Mouse (Mus musculus): ENCODE measurements around the gene Sema6d.

Gene Sema6d

DNA sequence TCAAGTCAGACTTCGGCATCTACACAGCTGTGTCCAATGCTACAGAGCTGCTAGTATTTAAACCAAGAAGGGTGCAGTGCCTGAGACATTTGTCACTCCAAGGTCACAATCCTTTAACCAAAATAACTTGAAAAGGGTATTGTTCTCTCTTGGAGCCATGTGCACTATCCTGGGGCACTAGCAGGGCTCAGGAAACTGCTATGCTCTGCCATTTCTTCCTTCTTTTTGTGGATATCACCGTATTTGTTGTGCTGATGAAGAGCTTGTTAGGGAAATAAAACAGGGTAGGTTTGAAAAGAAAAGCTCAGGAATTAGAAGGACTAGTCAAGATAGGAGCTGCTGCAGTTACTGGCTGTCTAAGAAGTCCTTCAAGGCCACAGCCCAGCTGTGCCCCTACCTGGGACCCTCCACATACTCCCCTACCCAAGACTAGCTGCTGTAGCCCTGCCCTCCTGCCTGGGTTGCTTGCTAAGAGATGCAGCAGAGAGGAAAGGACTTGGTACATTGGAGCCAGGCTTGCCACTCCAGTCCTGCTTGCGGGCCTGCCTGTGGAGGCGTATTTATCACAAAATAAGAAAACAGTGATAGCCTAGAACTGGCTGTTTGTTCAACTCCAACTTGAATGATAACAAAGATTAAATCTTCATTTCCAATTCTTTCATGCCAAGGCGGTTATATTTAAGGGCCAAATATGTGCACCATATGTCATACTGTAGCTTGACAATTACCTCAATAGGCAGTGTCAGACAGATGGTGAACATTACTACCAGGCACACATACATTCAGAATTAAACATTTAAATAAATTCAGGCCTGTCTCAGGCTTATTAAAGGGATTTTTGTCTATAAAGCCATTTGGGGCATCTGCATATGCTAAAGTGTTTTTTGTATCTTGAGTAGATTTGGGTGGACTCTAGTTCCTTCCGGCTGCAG, 315.1 kb downstream of the Sema6d start:
- DNase-seq = no peak

DNA sequence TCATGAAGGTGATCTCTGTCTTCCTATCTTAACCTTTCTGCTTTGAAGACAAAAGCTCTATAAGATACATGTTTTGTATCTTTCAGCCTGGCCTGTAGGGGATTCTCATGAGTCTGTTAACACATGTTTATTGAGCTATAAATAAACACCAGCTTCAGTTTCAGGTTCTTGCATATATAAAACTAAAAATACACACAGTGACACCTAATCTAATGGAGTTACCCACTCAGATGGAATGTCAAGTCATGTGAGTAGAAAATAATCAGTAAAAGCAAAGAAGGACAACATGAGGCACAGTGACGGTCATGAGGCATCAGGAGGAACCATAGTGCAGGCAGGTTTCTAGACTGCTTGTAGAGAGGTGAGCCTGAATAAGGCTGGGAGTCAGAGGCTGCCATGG, 319.2 kb downstream of the Sema6d start:
- DNase-seq = no peak

DNA sequence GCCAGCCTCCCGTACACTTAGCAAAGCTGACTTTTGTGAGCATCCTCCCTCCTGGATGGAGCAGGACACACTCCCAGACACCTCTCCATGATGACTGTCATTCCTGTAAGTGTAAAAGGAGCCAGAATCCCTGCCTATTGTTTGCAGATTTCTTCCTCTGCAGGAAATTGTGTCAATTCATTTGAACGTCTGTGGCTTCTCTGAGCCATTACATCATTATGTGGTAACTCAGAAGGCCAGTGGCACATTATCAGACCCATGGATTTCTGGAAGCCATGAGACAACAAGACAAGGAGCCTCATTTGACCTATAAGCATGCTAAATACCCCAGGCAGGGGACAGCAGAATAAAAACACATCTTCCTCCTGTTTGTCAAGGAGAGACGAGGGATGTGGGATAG, 327.0 kb downstream of the Sema6d start:
- no peak for DNase-seq

DNA sequence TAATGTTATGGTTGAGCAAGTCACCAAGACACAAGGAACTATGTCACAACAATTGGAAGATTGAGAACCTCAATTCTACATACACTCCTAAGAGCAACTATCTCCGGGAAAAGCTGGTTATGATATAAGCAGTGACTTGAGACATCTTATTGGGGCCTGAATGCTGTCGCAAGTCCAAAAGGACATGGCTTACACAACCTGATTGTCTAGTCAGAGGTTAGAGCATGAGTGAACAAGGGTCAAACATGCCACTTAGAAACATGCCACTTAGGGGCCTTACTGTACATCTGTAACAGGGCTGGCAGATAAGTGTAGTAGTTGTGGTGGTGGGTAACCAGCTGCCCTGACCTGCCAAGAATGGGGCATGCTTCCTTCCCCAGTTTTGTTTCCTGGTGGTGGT, 328.6 kb downstream of the Sema6d start:
- no peak for DNase-seq

DNA sequence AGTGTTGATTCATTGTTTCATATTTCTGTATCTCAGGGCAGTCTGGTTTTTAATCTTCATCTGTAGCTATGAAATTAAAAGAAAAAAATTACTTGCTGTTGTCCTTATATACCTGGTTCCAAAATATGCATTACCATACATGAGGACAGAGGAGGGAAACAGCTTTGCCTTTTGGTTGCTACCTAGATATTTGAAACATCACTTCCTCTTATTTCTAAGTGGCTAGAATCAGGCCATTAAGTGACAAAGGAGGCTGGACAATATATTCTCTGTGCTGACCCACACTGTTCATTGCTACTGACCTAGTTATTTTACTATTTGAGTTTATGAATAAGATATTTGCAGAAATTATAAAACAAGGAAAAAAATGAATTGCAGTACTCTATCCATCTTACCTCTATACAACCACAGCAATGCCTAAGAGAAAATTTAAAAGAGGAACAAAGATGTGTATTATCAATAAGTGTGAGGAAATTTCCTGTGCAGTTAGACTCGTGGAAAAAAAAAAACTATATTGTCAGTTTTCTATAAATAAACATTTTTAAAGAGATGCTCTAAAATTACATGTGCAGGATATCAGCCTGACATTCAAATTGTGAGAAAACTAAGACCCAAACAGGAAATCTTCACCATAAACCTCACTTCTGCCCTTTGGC, 330.5 kb downstream of the Sema6d start:
- no peak for DNase-seq

DNA sequence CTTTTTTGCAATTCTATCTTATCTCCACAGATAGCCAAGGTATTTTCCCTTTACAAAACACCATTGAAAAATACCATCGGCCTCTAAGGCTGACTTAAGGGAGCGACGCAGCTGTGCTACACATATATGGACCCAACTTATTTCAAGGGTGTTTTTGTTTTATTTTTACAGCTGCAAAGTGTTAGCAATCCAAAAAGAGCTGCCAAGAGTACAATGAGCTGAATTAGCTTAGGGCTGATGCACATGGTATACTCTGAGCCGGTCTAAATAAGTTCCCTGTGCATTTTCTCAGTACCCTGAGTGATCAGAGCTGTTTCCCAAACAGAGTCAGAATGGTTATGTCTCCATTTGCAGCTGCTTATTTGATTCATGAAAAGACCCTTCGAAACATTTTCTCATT, 340.0 kb downstream of the Sema6d start:
- DNase-seq = no peak

DNA sequence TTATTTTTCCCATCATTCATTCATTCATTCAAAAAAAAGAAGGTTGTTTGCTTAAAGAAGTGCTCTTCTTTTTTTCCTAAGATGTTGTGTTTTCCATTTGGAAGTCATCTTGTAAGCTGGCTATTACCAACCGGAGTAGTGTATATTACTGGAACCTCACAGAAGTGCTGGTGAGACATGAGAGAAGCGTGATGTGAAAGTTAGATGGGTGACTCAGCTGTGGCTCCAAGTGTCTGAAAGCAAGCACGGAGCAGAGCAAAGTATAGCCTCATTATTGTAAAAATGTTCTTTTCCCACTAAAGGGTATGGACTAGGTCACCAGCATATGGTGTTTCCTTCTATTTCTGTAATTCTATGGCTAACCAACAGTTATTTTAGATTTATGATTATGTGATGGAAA, 340.9 kb downstream of the Sema6d start:
- no peak for DNase-seq

DNA sequence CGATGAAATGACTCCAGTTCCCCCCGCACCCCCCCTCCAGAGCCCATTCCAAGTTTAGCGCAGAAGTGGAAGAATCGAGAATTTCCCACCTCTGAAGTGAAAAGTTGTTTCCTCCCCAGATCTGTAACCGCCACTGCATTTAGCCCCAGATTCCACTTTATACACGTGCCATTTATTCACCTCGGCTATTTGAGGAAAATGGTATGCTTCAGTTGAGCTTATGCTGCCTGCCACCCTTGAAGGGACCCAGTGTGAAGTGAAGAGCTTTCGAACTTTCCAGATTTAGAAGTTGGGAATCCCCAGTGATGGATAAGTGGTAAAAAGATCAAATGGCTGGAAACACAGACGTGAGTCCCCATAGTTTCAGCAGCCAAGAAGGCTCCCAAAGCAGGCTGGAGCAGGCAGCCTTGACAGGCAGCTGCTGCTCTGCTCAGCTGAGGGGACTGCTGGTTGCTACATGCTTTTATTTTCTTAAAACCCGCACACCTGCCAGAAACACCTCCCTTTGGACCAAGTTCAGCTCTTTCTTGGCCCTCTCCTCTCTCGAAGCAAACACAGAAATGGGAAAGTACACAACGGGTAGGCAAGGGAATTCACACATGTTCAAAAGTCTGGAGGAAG, 345.7 kb downstream of the Sema6d start:
- DNase-seq = no peak

DNA sequence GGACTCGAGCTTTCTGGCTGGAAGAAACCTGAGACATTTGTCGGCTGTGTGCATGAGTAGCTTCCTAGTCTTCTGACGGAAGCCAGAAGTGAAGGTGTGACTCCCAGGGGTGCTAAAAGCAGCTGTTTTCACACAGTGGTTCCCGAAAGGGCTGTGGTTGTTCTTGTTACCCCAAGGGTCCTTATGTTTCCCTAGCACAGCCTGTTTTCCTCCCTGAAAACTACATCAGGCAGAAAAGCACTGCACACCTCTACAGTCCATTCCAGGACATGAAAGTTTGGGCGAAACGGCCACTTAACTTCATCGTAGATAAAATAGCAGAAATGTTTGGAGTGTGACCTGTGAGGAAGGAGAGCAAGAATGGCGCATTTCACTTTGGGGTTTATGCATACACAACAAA, 346.9 kb downstream of the Sema6d start:
- no peak for DNase-seq

DNA sequence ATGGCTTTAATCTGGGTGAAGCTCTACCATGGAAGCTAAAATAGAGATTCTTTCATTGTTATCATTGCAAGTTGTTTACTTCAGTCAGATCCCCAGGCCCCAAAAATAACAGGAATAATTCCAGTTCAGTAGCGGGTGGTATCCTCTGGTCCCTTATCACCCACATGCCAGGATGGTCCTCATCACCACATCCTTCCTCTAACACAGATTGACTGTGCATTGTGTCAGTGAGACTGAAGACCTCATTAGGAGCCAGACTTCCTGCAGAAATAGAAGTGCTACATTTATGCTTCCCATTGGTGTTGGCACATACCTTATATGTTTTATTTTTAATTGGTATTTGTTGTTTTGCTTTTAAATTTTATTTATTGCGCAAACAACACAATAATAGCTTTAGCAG, 354.4 kb downstream of the Sema6d start:
- no peak for DNase-seq

DNA sequence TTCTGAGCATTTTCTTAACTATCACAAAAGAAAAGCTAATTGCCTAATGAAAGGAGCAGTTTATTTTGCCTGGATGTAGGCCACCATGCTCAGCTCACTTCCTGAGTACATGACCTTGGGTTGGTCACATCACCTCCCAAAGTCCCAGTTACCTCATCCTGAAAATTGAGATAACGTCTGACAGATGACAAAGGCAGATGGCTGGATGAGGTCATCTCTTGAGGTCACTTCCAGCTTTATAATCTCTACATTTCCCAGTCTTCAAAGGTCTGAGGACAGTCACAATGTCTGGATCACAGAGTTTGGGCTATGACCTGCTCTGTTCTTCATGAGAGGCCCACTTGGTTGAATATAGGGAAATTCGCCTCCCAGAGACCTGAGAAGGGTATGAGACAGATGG, 366.1 kb downstream of the Sema6d start:
- no peak for DNase-seq

DNA sequence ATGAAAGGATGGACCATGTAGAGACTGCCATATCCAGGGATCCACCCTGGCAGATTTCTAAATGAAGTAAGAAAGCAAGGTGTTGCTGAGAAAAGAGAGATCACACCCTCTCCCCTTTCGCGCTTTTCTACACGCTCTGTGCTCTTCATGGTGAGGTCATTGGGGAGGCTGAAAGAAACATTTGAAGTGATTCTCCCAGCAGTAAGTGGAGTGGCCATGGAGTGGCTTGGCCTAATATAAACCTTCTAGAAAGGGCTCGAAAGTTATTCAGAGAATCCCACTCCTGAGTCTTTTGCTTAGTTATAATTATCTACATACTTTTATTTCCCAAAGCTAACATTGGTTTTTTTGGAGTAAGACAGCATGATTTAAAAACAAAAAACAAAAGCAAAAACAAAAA, 367.2 kb downstream of the Sema6d start:
- DNase-seq = no peak

DNA sequence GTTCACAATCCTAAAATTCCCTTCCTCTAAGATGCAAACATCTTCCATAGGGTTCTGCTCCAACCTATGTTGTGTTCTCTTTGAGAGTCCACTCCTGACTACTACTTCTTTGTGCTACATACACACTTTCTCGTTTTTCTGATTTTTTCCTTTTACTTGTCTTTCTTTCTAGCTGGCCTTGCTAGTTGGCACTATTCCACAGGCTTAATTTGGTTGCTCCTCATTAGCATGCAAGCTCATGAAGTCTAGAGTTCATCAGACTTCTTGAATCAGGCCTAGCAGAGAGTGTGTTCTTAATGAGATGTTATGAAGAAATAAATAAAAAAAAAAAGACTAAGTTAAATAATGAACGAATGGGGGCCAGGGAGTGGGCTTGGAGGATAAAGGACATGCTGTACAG, 368.3 kb downstream of the Sema6d start:
- DNase-seq = no peak

DNA sequence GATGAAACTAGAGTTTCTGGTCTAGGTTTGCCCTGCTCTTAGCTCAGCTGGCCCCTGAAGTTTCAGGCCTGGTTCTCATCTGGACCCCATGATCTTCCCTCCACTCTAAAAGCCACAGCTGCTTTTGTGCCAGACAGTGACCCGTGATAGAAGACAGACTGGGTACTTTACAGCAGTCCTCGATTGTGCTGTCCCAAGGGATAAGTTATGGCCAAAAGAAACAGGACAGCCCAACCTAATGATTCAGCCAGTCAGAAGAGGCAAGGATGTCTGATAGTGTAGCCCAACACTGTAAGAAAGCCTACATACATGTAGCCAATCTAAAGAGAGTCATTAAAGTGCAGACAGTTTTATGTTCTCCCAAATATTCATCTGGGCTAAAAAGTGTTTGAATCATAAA, 371.2 kb downstream of the Sema6d start:
- DNase-seq = peak in 1 of 2 experiments; percentile 28

DNA sequence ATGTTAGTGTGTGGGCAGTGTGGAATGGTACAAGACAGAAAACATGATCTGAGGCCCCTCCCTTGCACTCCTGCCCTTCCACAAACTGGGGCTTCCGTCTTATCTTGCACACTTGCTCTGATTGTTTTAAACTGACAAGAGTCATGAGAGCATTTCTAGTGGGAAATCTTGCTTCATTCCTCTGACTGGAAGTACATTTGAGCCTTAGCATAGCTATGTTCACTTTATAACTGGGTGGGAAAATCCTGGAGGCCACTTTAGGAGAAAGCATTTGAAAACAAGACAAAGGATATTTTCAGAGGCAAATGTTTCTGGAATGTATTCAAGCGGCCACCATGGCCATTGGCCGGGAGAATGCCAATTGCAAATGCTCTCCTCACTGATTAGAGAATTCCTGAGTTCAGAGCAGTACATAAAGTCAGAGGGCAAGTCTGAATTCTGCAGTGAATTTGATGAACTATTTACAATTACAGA, 371.6 kb downstream of the Sema6d start:
- peak in 1 of 2 experiments; percentile 45 for DNase-seq

DNA sequence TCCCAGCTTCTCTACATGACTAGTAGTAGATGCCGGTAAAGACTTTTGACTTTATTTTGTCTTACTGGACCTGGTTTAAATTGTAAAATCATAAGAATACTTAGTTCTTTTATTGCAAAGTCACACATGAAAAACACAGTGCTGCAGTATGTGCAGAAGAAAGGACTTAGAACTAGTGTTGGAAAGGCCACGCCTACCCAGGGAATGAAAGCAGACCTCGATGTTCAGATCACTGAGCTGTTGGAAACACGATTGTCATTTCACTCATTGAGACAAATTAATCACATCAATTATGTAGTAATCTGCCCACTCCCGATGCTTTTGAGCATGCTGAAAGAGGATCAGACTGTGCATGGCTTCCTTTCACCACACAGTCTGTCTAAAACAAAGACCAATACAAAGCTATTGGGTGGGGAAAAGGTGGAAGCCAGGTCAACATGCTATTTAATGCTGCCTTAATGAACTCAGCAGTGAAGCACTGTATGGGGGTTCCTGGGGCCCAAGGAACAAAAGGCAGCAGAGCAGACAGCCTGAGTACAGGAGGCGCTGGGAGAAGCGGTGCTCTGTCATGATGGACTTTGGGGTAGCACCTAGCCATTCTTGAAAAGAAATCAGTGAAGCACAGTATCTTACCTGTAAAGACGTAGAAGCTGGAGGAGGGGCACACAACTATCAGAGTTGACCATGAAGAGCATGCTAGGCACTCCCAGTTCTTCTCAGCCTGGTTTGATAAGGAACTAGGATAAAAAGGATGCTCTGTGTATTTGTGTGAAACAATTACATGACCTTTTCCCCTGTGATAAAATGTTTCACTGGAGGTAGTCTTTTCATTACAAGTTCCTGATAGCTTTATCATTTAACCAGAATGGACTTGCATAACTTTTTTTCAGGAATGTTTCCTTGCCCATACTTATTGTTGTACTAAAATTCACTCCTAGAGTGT, 375.5 kb downstream of the Sema6d start:
- DNase-seq = no peak

DNA sequence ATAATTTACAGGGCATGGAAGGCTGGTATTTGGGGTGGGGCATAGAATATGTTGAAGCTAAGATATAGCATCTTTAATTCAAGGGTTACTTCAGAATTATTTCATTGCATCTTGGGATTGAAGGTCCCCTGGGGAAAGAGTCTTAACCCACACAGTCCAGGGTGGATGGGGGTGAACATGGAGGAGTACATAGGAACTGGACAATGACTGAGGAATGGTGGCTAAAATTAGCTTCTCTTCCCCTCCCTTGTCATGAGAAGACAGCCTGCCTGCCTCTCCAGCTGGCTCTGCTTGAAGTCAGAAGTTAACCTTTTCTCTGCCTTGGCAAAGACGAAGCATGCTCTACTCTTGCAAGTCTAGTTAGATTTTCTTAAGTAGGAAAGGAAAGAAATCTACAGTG, 377.7 kb downstream of the Sema6d start:
- no peak for DNase-seq

DNA sequence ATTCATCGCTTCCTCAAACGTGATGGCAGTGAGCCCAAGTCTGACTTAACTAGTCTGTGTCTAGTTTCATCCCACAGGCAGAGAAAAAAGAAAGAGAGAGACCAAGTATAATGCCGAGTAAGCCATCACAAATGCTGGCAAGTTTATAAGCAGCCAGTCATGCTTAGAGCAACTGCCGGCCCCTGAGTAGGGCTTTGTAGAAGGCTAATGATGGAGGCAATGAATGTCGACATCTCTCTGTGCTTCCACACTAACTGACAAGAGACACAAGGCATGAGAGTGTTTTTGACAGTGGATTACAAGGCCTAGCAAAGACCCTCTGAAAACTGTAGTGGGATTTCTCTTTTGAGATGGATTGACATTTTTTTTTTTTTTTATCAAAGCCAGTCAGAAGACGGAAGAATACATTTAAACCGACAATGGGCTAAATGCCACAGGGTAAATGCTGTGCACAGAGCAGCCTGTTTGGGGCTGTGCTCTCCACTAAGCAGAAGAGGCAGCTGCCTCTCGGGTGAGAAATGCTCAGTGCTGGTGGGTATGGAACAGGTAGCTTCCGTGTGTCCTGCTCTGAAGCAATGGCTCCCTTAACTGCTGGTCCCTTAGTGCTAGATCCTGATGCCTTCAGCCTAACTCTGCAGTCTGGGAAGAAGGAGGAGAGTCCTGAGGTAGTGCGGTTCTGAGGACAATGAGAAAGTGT, 380.7 kb downstream of the Sema6d start:
- DNase-seq = no peak

DNA sequence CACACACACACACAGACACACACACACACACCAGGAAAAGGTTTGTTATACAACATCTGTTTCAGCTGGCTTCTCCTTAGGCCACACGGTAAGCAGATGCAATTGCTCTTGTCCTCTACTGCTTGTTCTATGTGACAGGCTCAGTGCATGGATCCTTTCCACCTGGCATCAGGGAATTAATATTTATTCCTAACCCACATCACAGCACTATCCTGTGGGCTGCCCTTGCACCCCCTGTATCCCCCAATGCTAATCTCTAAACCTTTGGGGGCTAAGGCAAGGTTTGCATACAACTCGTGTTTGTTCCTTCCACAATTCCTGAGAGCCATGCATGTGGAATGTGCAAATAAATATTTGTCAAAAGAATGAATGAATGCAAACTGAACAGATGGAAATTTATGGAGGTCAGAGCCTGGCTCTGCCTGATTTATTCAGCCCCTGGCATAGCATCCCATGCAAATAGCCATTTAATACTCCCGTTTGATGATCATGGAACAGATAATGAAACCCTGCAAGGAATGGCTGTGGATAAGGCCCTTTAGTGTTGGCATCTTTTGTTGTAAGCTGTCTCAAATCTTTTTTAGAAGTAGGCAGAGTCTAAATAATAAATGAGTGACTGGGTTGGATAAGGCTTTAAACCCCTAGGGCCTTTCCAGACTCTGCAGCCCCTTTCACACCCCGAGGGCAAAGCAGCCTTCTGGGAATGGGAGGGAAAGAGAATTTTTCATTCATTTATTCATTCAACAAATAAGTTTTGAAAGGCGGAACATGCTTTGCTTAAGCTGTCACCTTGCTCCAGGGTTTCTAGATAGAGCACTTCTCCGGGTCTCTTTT, 383.1 kb downstream of the Sema6d start:
- no peak for DNase-seq

DNA sequence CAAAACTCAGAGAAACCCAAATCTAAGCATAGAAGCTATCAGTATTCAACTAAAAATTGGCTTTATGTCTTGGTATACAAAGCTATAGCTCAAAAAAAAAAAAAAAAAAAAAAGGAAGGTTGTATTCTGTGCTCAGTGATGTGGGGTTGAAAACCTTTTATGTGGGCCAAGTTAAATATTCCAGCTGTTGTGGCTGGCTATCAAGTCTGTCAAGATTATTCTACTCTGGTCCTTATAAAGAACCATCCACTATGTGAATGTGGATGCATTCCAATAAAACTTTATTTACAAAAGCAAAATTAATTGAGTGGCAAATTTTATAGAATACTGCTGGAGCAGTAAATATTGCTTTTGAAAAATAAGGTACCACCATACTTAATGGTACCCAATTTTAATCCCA, 388.1 kb downstream of the Sema6d start:
- no peak for DNase-seq

DNA sequence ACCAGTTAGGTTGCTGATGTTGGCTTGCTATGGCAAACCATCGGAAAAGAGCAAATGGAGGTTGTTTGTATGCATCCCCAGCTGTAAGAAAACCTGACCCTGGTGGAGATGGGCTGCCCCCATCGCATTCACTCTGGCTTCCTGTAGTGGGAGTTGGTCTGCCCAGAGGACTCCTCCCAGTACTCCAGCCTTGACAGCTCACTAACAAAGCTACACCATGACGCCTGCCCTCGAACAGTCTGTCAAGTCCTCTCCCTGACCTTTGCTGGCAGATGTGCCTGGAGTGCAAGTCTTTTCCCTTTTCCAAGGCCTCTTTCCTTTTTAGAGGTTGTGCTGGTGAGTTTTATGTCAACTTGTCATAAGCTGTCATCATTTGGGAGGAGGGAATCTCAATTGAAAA, 388.8 kb downstream of the Sema6d start:
- DNase-seq = no peak
